Mouse (Mus musculus) limb, embryonic 12.5 days (tissue): ENCODE results near the gene Galnt4. TPM values are rescaled to one million over a fixed set of nuclear protein-coding genes. Genes with fewer than 3 reads are reported as not detected.

Experiments used
- ATAC-seq: fragments of 200-750 bp; cut with Nextera tagmentation; 2 replicates; pipeline ENCODE4 v1.8.0; 2017; ENCODE audit warnings: low read depth, moderate TSS enrichment; ENCODE audit not compliant: insufficient number of reproducible peaks, insufficient read depth, low FRiP score, low TSS enrichment
- H3K27ac ChIP-seq: fragments of 300-500 bp; sonication (generic); 2 replicates; pipeline ENCODE4 v1.5.1; 2016; ENCODE audit warnings: mild to moderate bottlenecking, moderate library complexity
- H3K27me3 ChIP-seq: fragments of 300-500 bp; sonication (generic); 2 replicates; pipeline ENCODE4 v1.6.1; 2016; ENCODE audit warnings: mild to moderate bottlenecking, moderate library complexity
- H3K36me3 ChIP-seq: fragments of 300-500 bp; sonication (generic); 2 replicates; pipeline ENCODE4 v1.6.1; 2016; ENCODE audit warnings: mild to moderate bottlenecking, moderate library complexity
- H3K4me1 ChIP-seq: fragments of 300-500 bp; sonication (generic); replicated peaks from 2 replicates; pipeline ENCODE4 v1.6.1; 2016
- H3K4me2 ChIP-seq: fragments of 300-500 bp; sonication (generic); 2 replicates; pipeline ENCODE4 v1.6.1; 2016; ENCODE audit warnings: mild to moderate bottlenecking, moderate library complexity
- H3K4me3 ChIP-seq: fragments of 300-500 bp; sonication (generic); replicated peaks from 2 replicates; pipeline ENCODE4 v1.5.1; 2016; ENCODE audit warnings: mild to moderate bottlenecking
- H3K9ac ChIP-seq: fragments of 300-500 bp; sonication (generic); replicated peaks from 2 replicates; pipeline ENCODE4 v1.6.1; 2016; ENCODE audit warnings: mild to moderate bottlenecking, moderate library complexity
- H3K9me3 ChIP-seq: fragments of 300-500 bp; sonication (generic); 2 replicates; pipeline ENCODE4 v1.6.1; 2016; ENCODE audit warnings: mild to moderate bottlenecking, moderate library complexity
- WGBS: fragments of 180-500 bp; shearing (Covaris S2); methylation state at CpG from one replicate; pipeline ENCODE4 v1.1.7; 2016; 5-methylcytosine and 5-hydroxymethylcytosine counted together
- polyA plus RNA-seq: library from polyadenylated mRNA; unstranded; fragments of >200 nt; fragmentation: Nextera tagmentation; extraction: Ambion mirVana; gene quantifications from 2 replicates; pipeline ENCODE4 v1.2.1, GENCODE M21; 2016

Galnt4 gene
- polyA plus RNA-seq, 1 experiment from 2014 or later, result 8.4 TPM

DNA sequence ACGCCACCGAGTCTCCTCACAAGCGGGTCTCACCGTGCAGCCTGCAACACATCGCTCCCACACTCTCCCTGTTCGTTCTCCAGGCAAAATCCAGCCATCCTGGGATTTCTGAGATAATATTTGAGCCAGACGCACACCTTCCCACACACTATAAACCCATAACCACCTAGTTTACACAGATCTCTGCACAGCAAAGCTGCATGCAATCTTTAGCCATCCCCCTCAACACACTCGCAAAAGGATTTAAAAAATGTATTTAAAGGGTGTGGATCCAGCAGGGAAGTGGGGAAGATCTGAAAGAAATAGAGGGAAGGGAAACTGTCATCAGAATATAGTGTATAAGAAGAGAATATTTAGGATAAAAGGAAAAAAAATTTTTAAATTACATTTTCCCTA is 8.3 kb downstream of the Galnt4 start:
- WGBS, result 30% methylated on average over 8 of the region's 8 CpGs
- no peaks in the 10 kb centered on the region for H3K9me3 ChIP-seq
- no peak overlapping the region for H3K4me3 ChIP-seq
- H3K4me2 ChIP-seq, result peak overlapping the region; percentile 36
- ATAC-seq, result no peak
- no peak overlapping the region for H3K27ac ChIP-seq
- peaks cover 44% of the 10 kb centered on the region for H3K4me1 ChIP-seq
- no peaks in the 10 kb centered on the region for H3K27me3 ChIP-seq
- H3K36me3 ChIP-seq, result no peaks in the 10 kb centered on the region
- H3K9ac ChIP-seq, result peak overlapping the region; percentile 14; the same call in 1 of the 2 replicates

DNA sequence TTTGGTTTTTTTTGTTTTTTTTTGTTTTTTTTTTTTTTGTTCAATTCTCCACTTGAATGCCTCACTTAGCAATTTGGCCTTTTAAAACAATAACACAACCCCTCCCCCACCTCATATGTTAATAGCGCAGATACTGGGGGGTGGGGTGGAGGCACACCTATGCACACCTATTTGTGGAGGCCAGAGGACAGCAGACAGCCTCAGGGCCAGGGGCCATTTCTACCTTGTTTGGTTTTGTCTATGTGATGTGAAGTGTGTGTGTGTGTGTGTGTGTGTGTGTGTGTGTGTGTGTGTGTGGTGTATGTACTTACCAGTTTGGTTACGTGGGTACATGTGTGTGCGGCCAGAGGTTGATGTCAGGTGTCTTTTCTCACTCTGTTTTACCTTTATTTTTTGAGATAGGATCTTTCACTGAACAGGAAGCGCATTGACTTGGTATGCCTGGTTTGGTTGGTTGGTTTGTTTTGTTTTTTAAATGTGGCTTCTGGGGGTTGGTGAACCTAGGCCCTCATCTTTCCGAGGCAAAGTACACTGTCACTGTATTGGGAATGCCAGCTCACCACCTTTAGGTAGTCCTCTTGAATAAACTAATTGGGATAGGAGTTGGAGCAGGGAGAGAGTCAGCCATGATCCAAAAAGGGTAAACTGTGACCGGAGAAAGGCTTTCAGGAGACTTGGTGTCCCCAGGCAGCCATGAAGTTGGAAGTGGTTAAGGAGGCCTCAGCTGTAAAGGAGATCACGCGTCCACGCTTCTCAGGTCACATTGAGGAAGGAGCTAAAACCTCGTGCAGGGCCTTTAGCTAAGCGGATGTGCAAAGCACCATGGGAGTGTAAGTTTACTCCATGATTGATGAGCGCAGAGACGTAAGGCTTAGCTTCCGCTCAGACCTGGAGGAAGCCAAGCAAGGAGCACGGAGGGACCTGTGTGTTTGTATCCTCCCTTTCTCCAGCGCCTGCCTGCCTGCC is 9.0 kb downstream of the Galnt4 start:
- 77% methylated on average over 16 of the region's 16 CpGs for WGBS
- no peaks in the 10 kb centered on the region for H3K36me3 ChIP-seq
- H3K27me3 ChIP-seq, result no peaks in the 10 kb centered on the region

DNA sequence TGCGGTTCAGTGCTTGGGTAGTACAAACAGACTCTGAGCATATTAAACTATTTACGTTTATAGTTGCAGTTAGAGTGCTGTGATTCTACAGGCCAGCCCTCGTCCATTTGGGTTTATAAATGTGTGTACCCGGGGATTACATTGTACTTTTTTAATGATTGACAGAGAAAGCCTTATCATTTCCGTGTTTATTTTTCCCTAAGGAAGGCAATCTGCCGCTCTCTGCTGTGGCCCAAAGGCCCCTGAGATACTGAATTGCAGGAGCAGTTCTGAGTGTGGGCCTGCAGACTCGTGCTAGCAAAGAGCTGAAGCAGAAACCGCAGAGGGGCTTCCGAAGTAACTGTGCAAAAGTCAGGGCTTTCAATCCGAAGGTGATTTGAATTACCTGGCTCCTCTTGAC is 9.9 kb downstream of the Galnt4 start:
- H3K4me3 ChIP-seq, result no peak overlapping the region
- H3K27ac ChIP-seq, result no peak overlapping the region
- H3K4me2 ChIP-seq, result no peak overlapping the region
- no peaks in the 10 kb centered on the region for H3K9me3 ChIP-seq
- no peaks in the 10 kb centered on the region for H3K36me3 ChIP-seq
- H3K27me3 ChIP-seq, result no peaks in the 10 kb centered on the region
- H3K4me1 ChIP-seq, result peaks cover 44% of the 10 kb centered on the region
- H3K9ac ChIP-seq, result no peak overlapping the region
- 60% methylated on average over 10 of the region's 10 CpGs for WGBS
- no peak for ATAC-seq

More for the DNA sequence above, 9.0 kb downstream of the Galnt4 start:
- Histone ChIP-seq H3K9me3 (no peaks in the 10 kb centered on the region), H3K4me3 (no peak overlapping the region), H3K27ac (no peak overlapping the region), H3K4me2 (no peak overlapping the region), H3K4me1 (peaks cover 44% of the 10 kb centered on the region), H3K9ac (no peak overlapping the region)
- ATAC-seq, result no peak

GRCm38 (mm10) chr10:99118697-99119096 is 10.7 kb downstream of the Galnt4 start:
- peak overlapping the region; percentile 24; the same call in 1 of the 2 replicates for H3K27ac ChIP-seq
- no peaks in the 10 kb centered on the region for H3K9me3 ChIP-seq
- no peaks in the 10 kb centered on the region for H3K27me3 ChIP-seq
- peak overlapping the region; percentile 6; the same call in 1 of the 2 replicates for H3K4me2 ChIP-seq
- H3K9ac ChIP-seq, result no peak overlapping the region
- H3K4me3 ChIP-seq, result no peak overlapping the region
- peak; percentile 67; the same call in 1 of the 2 replicates for ATAC-seq
- H3K36me3 ChIP-seq, result no peaks in the 10 kb centered on the region
- 21% methylated on average over 6 of the region's 6 CpGs for WGBS
- H3K4me1 ChIP-seq, result peaks cover 44% of the 10 kb centered on the region

DNA sequence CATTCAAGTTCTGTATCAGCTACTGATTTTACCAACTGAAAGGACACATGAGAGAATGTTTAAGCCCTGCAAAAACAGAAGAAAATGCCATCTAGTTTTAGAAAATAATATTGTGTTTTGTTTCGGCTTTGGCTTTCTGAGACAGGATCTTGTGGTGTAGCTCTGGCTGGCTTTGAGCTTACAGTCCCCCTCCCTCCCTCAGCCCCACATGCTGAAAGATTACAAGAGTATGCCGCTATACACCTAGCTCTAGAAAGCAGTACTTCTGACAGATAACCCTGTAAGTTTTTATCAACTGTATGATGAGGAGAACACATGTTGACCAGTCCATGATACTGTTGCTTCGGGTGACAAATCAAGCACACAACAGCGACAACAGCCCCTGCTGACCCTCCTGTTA is 11.5 kb downstream of the Galnt4 start:
- no peak overlapping the region for H3K27ac ChIP-seq
- no peaks in the 10 kb centered on the region for H3K36me3 ChIP-seq
- H3K4me1 ChIP-seq, result peaks cover 44% of the 10 kb centered on the region
- H3K4me2 ChIP-seq, result no peak overlapping the region
- no peak overlapping the region for H3K9ac ChIP-seq
- 83% methylated on average over 4 of the region's 4 CpGs for WGBS
- no peaks in the 10 kb centered on the region for H3K9me3 ChIP-seq
- no peak overlapping the region for H3K4me3 ChIP-seq
- no peak for ATAC-seq
- no peaks in the 10 kb centered on the region for H3K27me3 ChIP-seq

DNA sequence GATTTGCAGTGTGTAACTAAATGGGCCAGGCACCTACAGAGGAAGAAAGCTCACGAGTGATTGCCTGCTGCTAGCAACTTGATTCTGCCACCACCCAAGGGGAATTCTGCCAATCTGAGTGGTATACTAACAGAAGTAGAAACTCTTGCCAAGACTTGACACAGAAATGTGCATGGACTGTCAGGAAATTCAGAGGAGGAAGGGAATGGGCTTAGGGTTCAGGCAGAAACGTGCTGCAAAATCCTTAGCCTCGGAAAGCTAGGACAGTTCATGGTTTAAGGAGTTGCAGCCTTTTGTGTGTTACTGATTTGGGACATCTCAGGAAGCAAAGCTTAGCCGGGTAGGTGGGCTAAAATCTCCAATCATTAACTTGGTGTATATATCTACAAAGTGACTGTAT is 18.3 kb downstream of the Galnt4 start, which contains the start of gene Phxr2:
TSS of gene Phxr2 (minus strand) at position 101 of the 400 bp plus-strand sequence.
- Histone ChIP-seq H3K27me3 (no peaks in the 10 kb centered on the region), H3K4me2 (no peak within 1 kb of the TSS), H3K4me1 (peaks cover 18% of the 10 kb centered on the region; the same call in 1 of the 2 replicates), H3K36me3 (peaks cover 29% of the 10 kb centered on the region), H3K4me3 (no peak within 1 kb of the TSS), H3K9me3 (no peaks in the 10 kb centered on the region), H3K9ac (no peak within 1 kb of the TSS), H3K27ac (no peak within 1 kb of the TSS)
- no peak for ATAC-seq
- 90% methylated on average over 4 of the region's 4 CpGs for WGBS

DNA sequence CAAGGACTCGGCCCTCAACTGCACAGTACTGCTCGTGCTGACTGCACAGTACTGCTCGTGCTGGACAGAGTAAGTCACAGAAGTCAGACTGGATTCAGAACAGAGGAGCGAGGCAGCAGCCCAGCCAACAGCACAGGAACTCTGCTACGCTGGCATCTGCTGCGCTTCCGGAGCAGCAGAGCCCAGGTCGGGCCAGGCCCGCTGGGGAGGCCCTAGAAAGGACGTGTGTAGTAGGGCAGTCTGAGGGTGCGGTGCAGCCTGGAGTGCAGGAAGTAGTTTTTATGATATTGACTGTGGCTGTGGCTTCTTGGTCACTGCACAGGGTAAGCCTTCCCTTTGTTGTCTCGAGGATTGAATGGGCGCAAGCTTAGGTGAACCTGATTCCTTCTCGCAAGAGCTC is 19.0 kb downstream of the Galnt4 start:
- H3K27me3 ChIP-seq, result no peaks in the 10 kb centered on the region
- H3K36me3 ChIP-seq, result peaks cover 36% of the 10 kb centered on the region
- WGBS, result 86% methylated on average over 14 of the region's 14 CpGs
- ATAC-seq, result no peak
- peaks cover 20% of the 10 kb centered on the region; the same call in 1 of the 2 replicates for H3K4me1 ChIP-seq
- no peak overlapping the region for H3K9ac ChIP-seq
- H3K4me3 ChIP-seq, result no peak overlapping the region
- no peak overlapping the region for H3K27ac ChIP-seq
- no peaks in the 10 kb centered on the region for H3K9me3 ChIP-seq
- H3K4me2 ChIP-seq, result no peak overlapping the region

DNA sequence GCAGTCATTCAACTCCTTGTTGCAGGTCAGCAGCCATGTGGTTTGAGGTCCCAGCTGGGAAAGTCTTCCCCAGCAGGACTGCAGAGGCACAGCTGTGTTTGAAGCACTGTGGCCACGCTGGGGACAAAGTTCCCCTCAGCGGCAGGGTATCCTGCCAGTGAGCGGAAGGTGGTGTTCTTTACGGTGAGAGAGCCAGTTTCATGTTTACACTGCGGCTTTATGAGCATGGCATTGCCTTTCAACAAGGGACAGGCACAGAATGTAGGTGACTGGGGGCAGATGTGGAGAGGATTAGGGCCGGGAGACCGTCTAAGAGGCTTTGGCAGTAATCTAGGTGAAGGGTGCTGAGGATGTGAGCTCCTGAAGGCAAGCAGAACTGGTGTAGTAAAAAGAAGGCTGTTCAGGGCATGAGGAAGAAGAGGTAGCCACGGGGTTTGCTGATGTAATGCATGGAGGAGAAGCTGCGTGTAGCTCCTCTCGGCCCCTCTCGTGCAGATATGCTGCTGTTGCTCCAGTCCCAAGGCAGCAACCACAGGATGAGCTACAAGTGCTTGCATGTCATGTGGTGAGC is 19.8 kb downstream of the Galnt4 start:
- Histone ChIP-seq H3K4me2 (no peak overlapping the region), H3K36me3 (peaks cover 42% of the 10 kb centered on the region), H3K9ac (no peak overlapping the region), H3K27ac (peak overlapping the region; percentile 25; the same call in 1 of the 2 replicates), H3K27me3 (no peaks in the 10 kb centered on the region), H3K4me1 (peaks cover 20% of the 10 kb centered on the region; the same call in 1 of the 2 replicates), H3K4me3 (no peak overlapping the region), H3K9me3 (no peaks in the 10 kb centered on the region)
- WGBS, result 55% methylated on average over 11 of the region's 11 CpGs
- ATAC-seq, result no peak

- Histone ChIP-seq H3K27ac (no peak overlapping the region), H3K9ac (no peak overlapping the region), H3K4me3 (no peak overlapping the region), H3K27me3 (no peaks in the 10 kb centered on the region), H3K36me3 (peaks cover 53% of the 10 kb centered on the region), H3K9me3 (no peaks in the 10 kb centered on the region), H3K4me2 (no peak overlapping the region), H3K4me1 (peaks cover 20% of the 10 kb centered on the region; the same call in 1 of the 2 replicates)
- 45% methylated on average over 6 of the region's 6 CpGs for WGBS
- no peak for ATAC-seq
Measured at GRCm38 (mm10) chr10:99130611-99131010, 22.7 kb downstream of the Galnt4 start.

- no peak overlapping the region for H3K27ac ChIP-seq
- no peak overlapping the region for H3K4me2 ChIP-seq
- H3K4me1 ChIP-seq, result peaks cover 20% of the 10 kb centered on the region; the same call in 1 of the 2 replicates
- 54% methylated on average over 5 of the region's 5 CpGs for WGBS
- H3K4me3 ChIP-seq, result no peak overlapping the region
- no peaks in the 10 kb centered on the region for H3K9me3 ChIP-seq
- peaks cover 49% of the 10 kb centered on the region for H3K36me3 ChIP-seq
- no peak for ATAC-seq
- no peak overlapping the region for H3K9ac ChIP-seq
- H3K27me3 ChIP-seq, result no peaks in the 10 kb centered on the region
Measured at GRCm38 (mm10) chr10:99131298-99131697, 23.3 kb downstream of the Galnt4 start.

DNA sequence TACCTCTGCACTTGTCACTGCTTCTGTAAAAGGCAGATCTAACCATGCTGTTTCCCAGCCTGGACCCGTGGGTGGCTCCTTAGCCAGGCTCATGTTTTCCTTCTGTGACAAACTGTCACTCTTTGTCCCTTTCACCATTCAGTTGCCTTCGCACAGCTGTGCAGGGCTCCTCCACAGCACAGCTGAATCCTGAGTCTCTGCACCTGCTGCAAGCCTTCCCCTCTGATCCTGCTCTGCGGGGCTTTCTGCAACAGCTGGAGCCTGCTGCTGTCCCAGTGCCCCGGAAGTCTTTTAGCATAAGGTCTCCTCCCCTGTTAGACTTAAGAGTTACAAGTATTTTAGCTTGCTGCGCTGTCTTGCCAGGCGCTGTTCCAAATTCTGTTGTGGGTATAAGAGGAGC is 24.2 kb downstream of the Galnt4 start:
- Histone ChIP-seq H3K9me3 (no peaks in the 10 kb centered on the region), H3K4me1 (peaks cover 20% of the 10 kb centered on the region; the same call in 1 of the 2 replicates), H3K27me3 (no peaks in the 10 kb centered on the region), H3K9ac (no peak overlapping the region), H3K4me3 (no peak overlapping the region), H3K4me2 (no peak overlapping the region), H3K27ac (no peak overlapping the region), H3K36me3 (peaks cover 44% of the 10 kb centered on the region; the same call in 1 of the 2 replicates)
- WGBS, result 73% methylated on average over 6 of the region's 6 CpGs
- ATAC-seq, result no peak; the same call in 1 of the 2 replicates
